Mouse (Mus musculus) cerebellum, postnatal 36 days (tissue): ENCODE data around the gene Rrp36.

Experiments
- DNase-seq, 2 experiments: peaks; one replicate each; pipeline ENCODE4 v3.0.0; 2021 to 2022; ENCODE audit warnings: mixed read lengths in 2 of 2

The Rrp36 gene

DNA sequence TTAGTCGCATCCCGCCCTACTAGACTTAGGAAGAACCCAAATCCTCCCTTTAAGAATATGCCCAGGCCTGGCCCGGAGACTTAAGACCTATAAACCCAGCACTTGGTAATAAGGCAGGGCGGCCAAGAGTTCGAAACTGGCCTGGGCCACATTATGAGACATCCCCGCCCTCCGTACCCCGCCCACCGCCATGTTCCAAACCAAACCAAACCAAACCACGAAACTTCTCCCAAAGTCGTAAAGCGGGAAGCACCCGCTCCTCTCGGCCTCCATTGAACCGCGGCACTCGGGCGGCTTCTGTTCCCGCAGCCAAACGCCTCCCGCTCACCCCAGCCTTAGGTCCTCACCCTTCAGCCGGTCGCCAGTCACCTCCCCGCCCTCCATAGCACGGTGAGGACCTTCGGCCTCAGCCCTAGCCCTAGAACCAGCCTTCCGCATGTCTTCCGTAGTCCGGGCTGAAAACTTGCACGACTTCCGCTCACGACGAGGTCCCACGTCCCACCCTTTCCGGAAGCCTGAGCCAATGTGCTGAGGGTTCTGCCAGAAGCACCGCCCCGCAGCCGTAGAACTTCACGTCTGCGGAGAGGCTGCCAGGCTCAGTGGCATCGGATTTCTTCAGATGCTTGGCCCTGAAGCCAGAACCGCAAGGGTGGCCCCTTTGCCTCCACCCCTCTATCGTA is at the start of gene Rrp36:
Rrp36 (minus strand) TSS at position 503 of the 680 bp plus-strand sequence.
- DNase-seq: peak; percentile 84 to 85

- no peak for DNase-seq
Measured at GRCm38 (mm10) chr17:46721077-46721476, 46.9 kb upstream of the Rrp36 start.

GRCm38 (mm10) chr17:46714756-46715481 is 40.8 kb upstream of the Rrp36 start:
- DNase-seq: peak in 1 of 2 experiments; percentile 16

DNA sequence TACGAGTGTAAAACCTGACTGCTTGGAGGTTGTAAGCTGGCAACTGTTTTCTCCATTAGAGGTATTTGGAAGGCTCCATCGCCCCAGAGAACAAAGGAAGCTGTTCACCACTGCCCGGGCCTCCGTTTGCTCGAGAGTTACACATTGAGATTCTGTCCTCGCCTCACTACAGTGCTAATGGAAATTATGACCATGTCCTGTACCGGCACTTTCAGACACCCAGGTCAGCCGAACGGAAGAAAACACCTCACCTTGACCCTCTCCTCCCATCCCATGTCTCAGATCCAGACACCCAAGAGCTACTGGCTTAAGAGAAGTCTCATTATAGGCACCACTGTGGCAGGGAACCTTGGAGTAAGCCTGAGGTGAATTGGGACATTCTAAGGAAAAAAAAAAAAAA is 39.7 kb upstream of the Rrp36 start:
- no peak for DNase-seq

DNA sequence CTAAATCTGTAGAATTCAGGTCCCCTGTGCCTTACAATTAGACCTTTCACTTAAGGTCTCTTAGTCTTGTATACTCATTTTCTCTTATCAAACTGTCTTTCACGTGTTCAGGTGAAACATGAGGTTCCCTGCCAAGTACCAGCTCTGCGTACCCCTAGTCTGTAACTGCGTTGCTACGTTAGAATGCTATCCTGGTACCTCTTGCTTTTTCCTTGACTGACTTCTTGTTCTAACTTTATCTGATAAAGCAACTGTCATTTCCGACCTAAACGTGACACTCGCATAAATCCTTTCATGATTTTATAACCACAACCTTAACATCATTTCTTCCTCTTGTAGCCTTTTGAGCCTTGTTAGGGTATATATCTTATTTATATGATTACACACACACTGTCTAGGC is 38.3 kb upstream of the Rrp36 start:
- DNase-seq: no peak

- DNase-seq: peak; percentile 34 to 49
Measured at GRCm38 (mm10) chr17:46711612-46712271, 37.6 kb upstream of the Rrp36 start.

- DNase-seq: peak; percentile 93 to 95
Measured at GRCm38 (mm10) chr17:46710959-46711597, 36.9 kb upstream of the Rrp36 start, which contains the start of gene Pex6. Gene Pex6, plus strand, starts transcription at chr17:46711463.

- DNase-seq: no peak
Measured at GRCm38 (mm10) chr17:46706375-46707089, 32.4 kb upstream of the Rrp36 start.

GRCm38 (mm10) chr17:46704887-46705835 is 31.0 kb upstream of the Rrp36 start, which contains the start of gene Ppp2r5d:
Gene Ppp2r5d, minus strand, starts transcription at chr17:46705111.
- DNase-seq: peak; percentile 94

DNA sequence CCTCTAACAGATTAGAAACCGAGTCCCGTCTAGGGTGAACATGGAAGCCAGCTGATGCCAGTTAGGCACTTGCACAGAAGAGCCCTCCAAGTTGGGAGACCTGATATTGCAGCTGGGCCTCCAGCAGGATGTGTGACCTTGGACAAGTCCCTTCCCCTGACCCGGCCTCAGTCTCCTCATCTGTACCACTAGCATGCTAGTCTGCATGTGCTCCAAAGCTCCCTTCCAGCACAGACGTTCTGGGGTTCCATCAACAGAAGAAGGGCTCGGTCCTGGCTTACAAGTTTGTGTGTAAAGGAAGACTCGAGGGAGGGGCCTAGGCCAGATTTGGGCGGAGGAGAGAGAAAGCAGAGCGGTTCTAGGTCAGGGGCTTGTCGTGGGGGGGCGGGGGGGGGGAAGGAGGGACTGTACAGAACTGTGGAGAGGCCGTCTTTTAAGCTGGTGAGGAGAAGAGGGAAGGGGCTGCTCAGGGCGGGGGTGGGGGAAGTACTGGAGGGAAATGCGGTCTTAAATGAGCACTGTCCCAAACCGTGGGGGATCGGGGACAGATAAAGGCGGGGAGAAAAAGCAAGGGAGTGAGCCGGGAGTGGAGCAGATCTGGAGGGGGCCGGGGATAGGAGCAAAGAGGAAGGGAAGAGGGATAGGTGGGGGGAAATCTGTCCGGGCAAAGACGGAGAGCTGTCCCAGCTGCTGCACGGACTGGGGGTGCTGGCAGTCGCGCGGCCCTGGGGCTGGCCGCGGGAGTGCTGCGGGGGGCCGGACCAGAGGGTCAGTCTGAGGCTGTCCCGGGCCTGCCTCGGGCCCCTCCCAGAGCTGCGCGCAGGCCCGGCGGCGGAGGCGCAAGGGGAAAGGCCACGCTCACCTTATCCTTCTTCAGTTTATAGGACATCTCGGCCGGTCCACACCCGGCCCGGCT is 30.1 kb upstream of the Rrp36 start:
- no peak for DNase-seq

GRCm38 (mm10) chr17:46702506-46702905 is 28.4 kb upstream of the Rrp36 start:
- no peak for DNase-seq

- DNase-seq: no peak
Measured at GRCm38 (mm10) chr17:46702100-46702499, 27.9 kb upstream of the Rrp36 start.

- DNase-seq: no peak
Measured at GRCm38 (mm10) chr17:46701489-46701888, 27.3 kb upstream of the Rrp36 start.

DNA sequence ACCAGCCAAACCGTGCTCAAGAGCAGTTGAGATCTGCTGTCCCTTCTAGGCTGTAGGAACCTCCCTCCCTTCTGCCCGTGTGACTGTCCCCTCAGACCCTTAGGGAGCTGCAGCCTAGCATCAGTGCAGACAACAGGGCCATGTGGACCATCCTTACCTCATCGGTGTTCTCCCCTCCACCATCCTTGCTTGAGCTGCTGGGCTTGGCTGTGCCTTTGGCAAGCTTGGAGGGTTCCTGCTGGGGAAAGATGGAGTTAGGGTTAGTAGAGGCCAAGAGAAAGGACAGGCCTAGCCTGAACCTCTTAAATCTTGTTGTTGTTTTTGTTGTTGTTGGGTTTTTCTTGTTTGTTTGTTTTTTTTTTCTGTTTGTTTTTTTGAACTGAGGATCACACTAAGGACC is 25.8 kb upstream of the Rrp36 start:
- DNase-seq: peak; percentile 60 to 64

- no peak for DNase-seq
Measured at GRCm38 (mm10) chr17:46699245-46699644, 25.1 kb upstream of the Rrp36 start.

- DNase-seq: no peak
Measured at GRCm38 (mm10) chr17:46698515-46698914, 24.4 kb upstream of the Rrp36 start.

DNA sequence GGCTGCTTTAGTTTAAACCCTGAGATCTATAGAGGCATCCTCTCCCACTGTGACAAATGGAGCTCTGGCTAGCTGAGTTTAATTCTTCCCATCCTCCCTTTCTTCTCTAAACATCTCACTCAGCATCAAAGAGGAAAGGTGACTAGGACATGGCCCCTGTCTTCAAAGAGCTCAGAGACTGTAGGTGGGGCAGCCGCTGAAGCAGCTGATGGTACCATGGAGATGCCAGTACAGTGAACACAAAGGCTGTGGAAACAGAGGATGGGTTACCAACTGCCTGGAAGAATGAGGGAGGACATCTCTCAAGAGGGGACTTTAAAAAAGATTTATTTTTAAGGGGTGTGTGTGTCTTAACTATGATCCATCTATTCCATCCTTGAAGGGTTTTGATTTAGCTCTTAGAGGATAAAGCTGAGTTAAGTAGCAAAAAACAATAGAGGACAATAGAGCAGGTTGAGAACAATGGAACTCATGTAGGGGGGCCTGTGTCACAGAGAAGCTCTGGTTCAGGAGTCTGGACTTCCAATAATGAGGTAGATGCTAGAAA is 20.4 kb upstream of the Rrp36 start:
- DNase-seq: no peak

DNA sequence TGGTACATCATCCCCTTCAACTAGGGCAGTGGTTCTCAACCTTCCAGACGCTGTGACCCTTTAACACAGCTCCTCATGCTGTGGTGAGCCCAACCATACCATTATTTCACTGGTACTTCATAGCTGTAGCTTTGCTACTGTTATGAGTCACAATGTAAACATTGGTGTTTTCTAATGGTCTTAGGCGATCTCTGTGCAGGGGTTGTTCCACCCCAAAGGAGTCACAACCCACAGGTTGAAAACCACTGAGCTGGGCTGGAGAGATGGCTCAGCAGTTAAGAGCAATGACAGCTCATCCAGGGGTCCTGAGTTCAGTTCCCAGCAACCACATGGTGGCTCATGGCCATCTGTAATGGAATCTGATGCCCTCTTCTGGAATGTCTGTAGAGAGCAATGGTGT is 17.2 kb upstream of the Rrp36 start:
- DNase-seq: no peak

- DNase-seq: no peak
Measured at GRCm38 (mm10) chr17:46690665-46691064, 16.5 kb upstream of the Rrp36 start.

DNA sequence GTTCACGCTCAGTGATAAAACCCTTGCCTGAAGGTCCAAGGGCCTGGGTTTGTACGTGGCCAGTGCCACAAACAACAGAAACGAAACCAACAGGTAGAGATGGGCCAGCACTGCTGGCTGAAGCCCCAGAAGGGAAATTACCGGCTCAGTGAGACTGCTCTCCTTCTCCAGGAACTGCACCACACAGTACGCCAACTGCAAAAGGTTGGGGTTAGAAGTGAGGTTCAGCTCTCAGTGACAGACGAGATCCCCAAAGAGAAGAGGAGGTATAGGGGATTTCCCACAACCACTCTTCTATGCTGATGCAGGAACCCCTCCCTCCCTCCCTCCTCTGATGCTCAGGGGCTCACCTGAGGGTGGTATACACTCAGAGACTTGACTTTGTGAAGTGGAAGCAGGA is 11.8 kb upstream of the Rrp36 start:
- DNase-seq: no peak
